Mouse (Mus musculus): ENCODE measurements at regions not wholly inside any gene's neighbourhood (a gene's known extent, or its start where the extent isn't known, plus 50 kb on each side); places are given as distances from the start of the nearest gene placed in this dataset.

DNA sequence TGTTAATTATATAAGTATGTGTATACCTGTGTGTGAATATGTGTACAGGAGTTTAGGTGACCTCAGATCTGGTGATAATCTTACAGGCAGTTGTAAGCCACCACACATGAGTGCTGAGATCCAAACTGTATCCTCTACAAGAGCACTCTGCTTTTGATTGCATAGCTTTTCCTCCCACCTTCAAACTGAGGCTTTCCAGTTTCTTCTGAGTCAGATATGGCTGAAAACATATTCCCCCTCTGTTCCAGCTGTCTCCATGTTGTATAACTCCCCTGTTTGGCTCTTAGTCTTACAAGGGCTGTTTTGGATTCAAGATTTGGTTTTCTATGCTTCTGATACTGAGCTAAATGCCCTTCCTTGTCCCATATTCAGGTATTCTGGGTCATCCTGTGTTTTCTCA is 232.7 kb downstream of the Sis start:
- Histone ChIP-seq H3K36me3 (replicated peaks; ENCODE audit: control insufficient read depth, insufficient read depth, low read length) (no peaks in the 10 kb centered on the region), H3K4me3 (ENCODE audit: low read depth, low read length) (no peak overlapping the region), H3K9ac (replicated peaks; ENCODE audit: low read depth, low read length) (no peak overlapping the region), H3K27me3 (ENCODE audit: control insufficient read depth, insufficient read depth, low read length) (no peaks in the 10 kb centered on the region), H3K4me2 (ENCODE audit: low read depth, low read length) (no peak overlapping the region), H3K9me3 (replicated peaks; ENCODE audit: control insufficient read depth, low read length) (no peaks in the 10 kb centered on the region), H3K4me1 (ENCODE audit: control insufficient read depth, insufficient read depth) (no peaks in the 10 kb centered on the region), H3K27ac (ENCODE audit: low read depth) (no peak overlapping the region)
- no peak for DNase-seq (ENCODE audit: low spot score)
- TF ChIP-seq CTCF (IDR thresholded peaks at IDR 0.05; ENCODE audit: low read depth): no peak
- ATAC-seq (ENCODE audit: insufficient read depth, low read depth): no peak

DNA sequence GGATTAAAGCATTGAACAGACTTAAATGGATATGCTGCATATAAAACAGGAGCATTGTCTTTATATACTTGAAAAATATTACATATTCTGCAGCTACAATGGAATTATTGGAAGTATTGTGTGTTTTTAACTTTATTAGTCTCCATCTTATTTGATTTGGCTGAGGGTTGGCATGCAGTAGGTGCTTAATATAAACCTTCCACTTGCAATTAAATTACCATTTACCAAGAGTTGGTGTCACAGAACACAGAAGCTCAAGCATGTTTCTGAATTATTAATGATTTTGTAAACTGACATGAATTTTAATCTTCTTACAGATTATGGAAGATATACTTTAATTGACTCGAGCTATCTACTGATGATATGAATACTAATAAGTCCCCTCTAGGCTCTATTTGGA is 240.3 kb downstream of the Sis start:
- Histone ChIP-seq H3K4me3 (ENCODE audit: low read depth, low read length) (no peak overlapping the region), H3K4me2 (ENCODE audit: low read depth, low read length) (no peak overlapping the region), H3K4me1 (ENCODE audit: control insufficient read depth, insufficient read depth) (no peaks in the 10 kb centered on the region), H3K9ac (replicated peaks; ENCODE audit: low read depth, low read length) (no peak overlapping the region), H3K36me3 (replicated peaks; ENCODE audit: control insufficient read depth, insufficient read depth, low read length) (no peaks in the 10 kb centered on the region), H3K27ac (ENCODE audit: low read depth) (no peak overlapping the region), H3K9me3 (replicated peaks; ENCODE audit: control insufficient read depth, low read length) (no peaks in the 10 kb centered on the region), H3K27me3 (ENCODE audit: control insufficient read depth, insufficient read depth, low read length) (no peaks in the 10 kb centered on the region)
- 53% methylated on average over 1 of the region's 1 CpGs for WGBS
- ATAC-seq (ENCODE audit: insufficient read depth, low read depth) (no peak), DNase-seq (ENCODE audit: low spot score) (no peak)
- TF ChIP-seq EP300 (IDR thresholded peaks at IDR 0.05; ENCODE audit: low read depth) (no peak), CTCF (IDR thresholded peaks at IDR 0.05; ENCODE audit: low read depth) (no peak)

DNA sequence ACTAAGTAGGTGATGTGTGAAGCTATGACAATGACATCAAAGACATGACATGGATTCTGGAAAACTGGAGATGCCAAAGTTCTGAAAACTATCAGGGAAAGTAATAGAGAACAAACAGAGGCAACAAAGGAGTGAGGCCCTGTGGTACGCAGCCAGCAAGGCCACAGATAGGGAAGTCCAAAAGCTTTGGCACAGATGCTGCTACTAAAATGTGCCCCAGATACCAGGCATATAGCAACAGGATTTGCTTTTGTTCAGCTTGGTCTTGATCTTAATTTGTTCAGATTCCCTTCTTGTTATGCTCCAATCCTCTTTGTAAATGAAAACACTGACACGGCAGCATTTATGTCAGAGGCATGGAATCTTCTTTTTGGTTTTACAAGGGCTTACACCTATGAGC is 253.9 kb downstream of the Sis start:
- Histone ChIP-seq H3K4me3 (ENCODE audit: low read depth, low read length) (no peak overlapping the region), H3K9me3 (replicated peaks; ENCODE audit: control insufficient read depth, low read length) (no peaks in the 10 kb centered on the region), H3K36me3 (replicated peaks; ENCODE audit: control insufficient read depth, insufficient read depth, low read length) (no peaks in the 10 kb centered on the region), H3K4me1 (ENCODE audit: control insufficient read depth, insufficient read depth) (no peaks in the 10 kb centered on the region), H3K27ac (ENCODE audit: low read depth) (no peak overlapping the region), H3K9ac (replicated peaks; ENCODE audit: low read depth, low read length) (no peak overlapping the region), H3K4me2 (ENCODE audit: low read depth, low read length) (no peak overlapping the region), H3K27me3 (ENCODE audit: control insufficient read depth, insufficient read depth, low read length) (no peaks in the 10 kb centered on the region)
- DNase-seq (ENCODE audit: low spot score) (no peak), ATAC-seq (ENCODE audit: insufficient read depth, low read depth) (no peak)
- WGBS: 78% methylated on average over 2 of the region's 2 CpGs
- no peak for TF ChIP-seq CTCF (IDR thresholded peaks at IDR 0.05; ENCODE audit: low read depth)
- TF ChIP-seq EP300 (IDR thresholded peaks at IDR 0.05; ENCODE audit: low read depth): no peak

DNA sequence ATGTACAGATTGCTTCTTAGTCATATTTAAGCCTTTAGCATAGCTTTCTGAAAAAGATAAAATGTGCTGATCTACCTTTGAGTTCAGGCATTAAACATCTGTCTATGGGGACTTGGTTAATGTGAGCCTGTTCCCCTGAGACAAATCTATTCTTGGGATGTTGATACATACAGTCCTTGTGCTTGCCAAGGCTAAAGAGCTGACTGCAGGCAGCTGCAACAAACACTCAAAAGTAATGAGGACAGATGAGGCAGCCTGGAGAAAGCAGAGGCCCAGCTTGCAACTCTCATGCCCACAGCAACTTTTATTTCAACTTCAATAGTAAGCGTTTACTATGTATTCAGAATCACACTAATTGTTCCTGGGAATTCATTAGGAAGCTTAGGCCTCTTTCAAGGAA is 281.7 kb downstream of the Sis start:
- ATAC-seq (ENCODE audit: insufficient read depth, low read depth) (no peak), DNase-seq (ENCODE audit: low spot score) (no peak)
- Histone ChIP-seq H3K4me2 (ENCODE audit: low read depth, low read length) (no peak overlapping the region), H3K27me3 (ENCODE audit: control insufficient read depth, insufficient read depth, low read length) (no peaks in the 10 kb centered on the region), H3K4me1 (ENCODE audit: control insufficient read depth, insufficient read depth) (no peaks in the 10 kb centered on the region), H3K9ac (replicated peaks; ENCODE audit: low read depth, low read length) (no peak overlapping the region), H3K36me3 (replicated peaks; ENCODE audit: control insufficient read depth, insufficient read depth, low read length) (no peaks in the 10 kb centered on the region), H3K27ac (ENCODE audit: low read depth) (no peak overlapping the region), H3K4me3 (ENCODE audit: low read depth, low read length) (no peak overlapping the region), H3K9me3 (replicated peaks; ENCODE audit: control insufficient read depth, low read length) (no peaks in the 10 kb centered on the region)
- TF ChIP-seq CTCF (IDR thresholded peaks at IDR 0.05; ENCODE audit: low read depth): no peak
- TF ChIP-seq EP300 (IDR thresholded peaks at IDR 0.05; ENCODE audit: low read depth): no peak
- 59% methylated on average over 1 of the region's 1 CpGs for WGBS

DNA sequence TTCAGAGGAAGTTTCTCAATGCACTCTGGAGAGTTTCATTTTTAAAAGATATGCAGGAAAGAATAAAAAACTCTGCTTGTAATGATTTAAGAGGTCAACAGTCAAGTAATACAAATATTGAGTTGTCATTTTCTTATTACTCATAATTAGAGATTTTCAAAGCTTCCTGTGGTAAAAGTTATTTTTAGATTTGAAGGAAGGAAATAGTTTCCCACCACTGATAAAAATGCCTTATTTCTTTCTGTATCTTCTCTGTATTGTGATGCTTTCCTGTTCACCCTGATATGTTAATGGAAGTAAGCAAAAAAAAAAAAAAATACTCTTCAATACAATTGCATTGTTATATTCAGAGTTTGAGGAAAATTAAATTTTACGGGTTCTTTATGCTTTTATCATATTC is 308.5 kb downstream of the Sis start:
- H3K36me3 ChIP-seq (replicated peaks; ENCODE audit: control insufficient read depth, insufficient read depth, low read length): no peaks in the 10 kb centered on the region
- no peak for TF ChIP-seq EP300 (IDR thresholded peaks at IDR 0.05; ENCODE audit: low read depth)
- no peak for ATAC-seq (ENCODE audit: insufficient read depth, low read depth)
- H3K4me1 ChIP-seq (ENCODE audit: control insufficient read depth, insufficient read depth): no peaks in the 10 kb centered on the region
- 37% methylated on average over 1 of the region's 1 CpGs for WGBS
- H3K9me3 ChIP-seq (replicated peaks; ENCODE audit: control insufficient read depth, low read length): no peaks in the 10 kb centered on the region
- no peak overlapping the region for H3K27ac ChIP-seq (ENCODE audit: low read depth)
- no peaks in the 10 kb centered on the region for H3K27me3 ChIP-seq (ENCODE audit: control insufficient read depth, insufficient read depth, low read length)
- no peak overlapping the region for H3K9ac ChIP-seq (replicated peaks; ENCODE audit: low read depth, low read length)
- no peak for DNase-seq (ENCODE audit: low spot score)
- no peak overlapping the region for H3K4me3 ChIP-seq (ENCODE audit: low read depth, low read length)
- H3K4me2 ChIP-seq (ENCODE audit: low read depth, low read length): no peak overlapping the region

DNA sequence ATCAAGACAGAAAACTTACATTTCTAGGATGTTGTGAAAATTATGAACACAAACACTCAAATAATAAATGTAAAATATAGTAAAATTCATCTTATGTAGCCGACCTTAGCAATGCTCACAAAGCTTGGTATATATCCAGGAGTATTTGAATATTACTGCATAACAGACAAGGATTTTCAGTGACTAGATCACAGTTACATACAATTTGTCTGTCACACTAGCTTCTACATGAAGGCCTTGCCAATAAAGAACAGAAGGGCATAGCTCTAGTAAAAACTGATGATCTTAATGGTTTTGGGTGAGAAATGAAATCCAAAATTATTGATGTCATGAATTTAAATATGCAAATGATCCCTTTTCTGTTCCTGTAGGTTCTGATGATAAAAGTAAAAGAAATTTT is 337.6 kb downstream of the Sis start:
- no peak for TF ChIP-seq EP300 (IDR thresholded peaks at IDR 0.05; ENCODE audit: low read depth)
- TF ChIP-seq CTCF (IDR thresholded peaks at IDR 0.05; ENCODE audit: low read depth): no peak
- WGBS: 72% methylated on average over 1 of the region's 1 CpGs

More for the DNA sequence above, 337.6 kb downstream of the Sis start:
- no peaks in the 10 kb centered on the region for H3K9me3 ChIP-seq (replicated peaks; ENCODE audit: control insufficient read depth, low read length)
- no peak overlapping the region for H3K27ac ChIP-seq (ENCODE audit: low read depth)
- no peak overlapping the region for H3K4me3 ChIP-seq (ENCODE audit: low read depth, low read length)
- no peak overlapping the region for H3K4me2 ChIP-seq (ENCODE audit: low read depth, low read length)
- DNase-seq (ENCODE audit: low spot score): no peak
- H3K36me3 ChIP-seq (replicated peaks; ENCODE audit: control insufficient read depth, insufficient read depth, low read length): no peaks in the 10 kb centered on the region
- no peak for ATAC-seq (ENCODE audit: insufficient read depth, low read depth)
- no peaks in the 10 kb centered on the region for H3K27me3 ChIP-seq (ENCODE audit: control insufficient read depth, insufficient read depth, low read length)
- no peaks in the 10 kb centered on the region for H3K4me1 ChIP-seq (ENCODE audit: control insufficient read depth, insufficient read depth)
- no peak overlapping the region for H3K9ac ChIP-seq (replicated peaks; ENCODE audit: low read depth, low read length)

All from heart, postnatal 0 days (tissue).